In the genomic region with DNA sequence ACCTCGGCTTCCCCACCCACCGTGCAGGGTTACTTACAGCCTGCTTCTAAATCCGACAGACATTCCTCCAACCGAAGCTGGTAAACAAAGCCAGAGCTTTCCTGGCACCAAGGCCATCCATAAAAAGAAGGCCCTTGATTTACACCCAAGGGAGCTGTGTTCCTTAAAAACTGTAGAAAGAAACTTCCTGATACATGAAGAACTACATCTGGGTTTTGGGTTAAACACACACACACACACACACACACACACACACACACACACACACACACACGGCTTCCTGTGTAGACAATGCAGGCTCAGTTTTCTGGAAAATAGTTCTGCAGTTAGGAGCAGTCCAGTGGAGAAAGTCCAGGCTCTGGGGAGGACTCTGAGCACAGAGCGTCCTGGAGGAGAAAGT, we compare ENCODE assay signal across 10 mouse cellular contexts.
DNase-seq lines count a peak whose midpoint lies in the region; ATAC-seq lines count a peak whose summit lies in the region.
"Had no signal": no experiment of that assay in that cellular context is flagged by ENCODE, and none has a peak within 500 bp of the region (broad histone marks: within the 10 kb centered on the region; RNA-seq: fewer than 3 reads in every experiment).

No protein-coding gene starts in this region.

- no peak overlapping the region for H3K9ac ChIP-seq in neural tube, embryonic 13.5 days
- H3K9ac ChIP-seq in heart, embryonic 15.5 days = no peak overlapping the region
- no peak overlapping the region for H3K9ac ChIP-seq in midbrain, embryonic 14.5 days (replicated peaks; ENCODE audit: low read length)
- H3K9ac ChIP-seq: hindbrain, embryonic 13.5 days; neural tube, embryonic 12.5 days had no signal

- no peaks in the 10 kb centered on the region for H3K36me3 ChIP-seq in neural tube, embryonic 13.5 days
- no peaks in the 10 kb centered on the region for H3K36me3 ChIP-seq in heart, embryonic 15.5 days
- no peaks in the 10 kb centered on the region for H3K36me3 ChIP-seq in midbrain, embryonic 14.5 days (ENCODE audit: control insufficient read depth, insufficient read depth, low read length)
- H3K36me3 ChIP-seq: hindbrain, embryonic 13.5 days; neural tube, embryonic 12.5 days had no signal

- H3K27me3 ChIP-seq in neural tube, embryonic 13.5 days = peaks cover 37% of the 10 kb centered on the region
- H3K27me3 ChIP-seq in heart, embryonic 15.5 days = peaks cover 80% of the 10 kb centered on the region
- H3K27me3 ChIP-seq in midbrain, embryonic 14.5 days (ENCODE audit: control insufficient read depth, insufficient read depth, low read length) = no peaks in the 10 kb centered on the region

- H3K4me2 ChIP-seq in neural tube, embryonic 13.5 days = no peak overlapping the region
- no peak overlapping the region for H3K4me2 ChIP-seq in heart, embryonic 15.5 days
- no peak overlapping the region for H3K4me2 ChIP-seq in midbrain, embryonic 14.5 days (ENCODE audit: low read length)
- H3K4me2 ChIP-seq: hindbrain, embryonic 13.5 days; neural tube, embryonic 12.5 days had no signal

- no peak overlapping the region for H3K4me3 ChIP-seq in neural tube, embryonic 13.5 days
- H3K4me3 ChIP-seq in heart, embryonic 15.5 days = no peak overlapping the region
- H3K4me3 ChIP-seq in midbrain, embryonic 14.5 days (replicated peaks; ENCODE audit: low read depth, low read length) = no peak overlapping the region
- H3K4me3 ChIP-seq: hindbrain, embryonic 13.5 days; neural tube, embryonic 12.5 days had no signal

- no peak for ATAC-seq in neural tube, embryonic 13.5 days (ENCODE audit: low read depth)
- ATAC-seq in heart, embryonic 15.5 days (replicated peaks; ENCODE audit: insufficient number of reproducible peaks, insufficient read depth, low FRiP score, low read depth) = peak; percentile 58; the same call in 1 of the 2 replicates
- no peak for ATAC-seq in midbrain, embryonic 14.5 days (ENCODE audit: low FRiP score, low TSS enrichment)

- H3K9me3 ChIP-seq in neural tube, embryonic 13.5 days = no peaks in the 10 kb centered on the region
- H3K9me3 ChIP-seq in heart, embryonic 15.5 days (replicated peaks) = no peaks in the 10 kb centered on the region
- no peaks in the 10 kb centered on the region for H3K9me3 ChIP-seq in midbrain, embryonic 14.5 days (ENCODE audit: control insufficient read depth, low read length)
- H3K9me3 ChIP-seq: hindbrain, embryonic 13.5 days; neural tube, embryonic 12.5 days had no signal

- H3K4me1 ChIP-seq in neural tube, embryonic 13.5 days (replicated peaks) = peaks cover 31% of the 10 kb centered on the region
- H3K4me1 ChIP-seq in heart, embryonic 15.5 days (replicated peaks) = peaks cover 9% of the 10 kb centered on the region; the same call in 1 of the 2 replicates
- peaks cover 16% of the 10 kb centered on the region for H3K4me1 ChIP-seq in midbrain, embryonic 14.5 days (ENCODE audit: control insufficient read depth, insufficient read depth, low read length)

- 0 out of 2 replicates have a peak overlapping the region, but pooled peaks have one; percentile 33 for H3K27ac ChIP-seq in neural tube, embryonic 13.5 days (replicated peaks)
- peak overlapping the region; percentile 44; the same call in 1 of the 2 replicates for H3K27ac ChIP-seq in heart, embryonic 15.5 days
- H3K27ac ChIP-seq in midbrain, embryonic 14.5 days (replicated peaks; ENCODE audit: low read depth, low read length) = no peak overlapping the region
- H3K27ac ChIP-seq: neural tube, embryonic 12.5 days had no signal

- no peak for DNase-seq in neural tube, embryonic 10.5 days (ENCODE audit: extremely low spot score, low spot score)
- peak; percentile 52 to 54 for DNase-seq in kidney, postnatal 4 days
- DNase-seq in thymus, postnatal 14 days = peak; percentile 41
- DNase-seq in urinary bladder, adult 2 months (ENCODE audit: low spot score) = no peak
- no peak for DNase-seq in midbrain, embryonic 14.5 days
- no peak for DNase-seq in cerebellum, postnatal 14 days

- 41% methylated on average over 6 of the region's 6 CpGs for WGBS in neural tube, embryonic 13.5 days
- 43% methylated on average over 6 of the region's 6 CpGs for WGBS in heart, embryonic 15.5 days
- WGBS in midbrain, embryonic 14.5 days = 69% methylated on average over 6 of the region's 6 CpGs

Comparison
In these comparisons a context has a peak if more than half of its experiments do, and no peak if none do; other contexts are left out.
1. DNase-seq: peak in kidney, postnatal 4 days (2 of 2) and thymus, postnatal 14 days (single experiment); none in neural tube, embryonic 10.5 days (single experiment), urinary bladder, adult 2 months (single experiment), midbrain, embryonic 14.5 days (single experiment) and cerebellum, postnatal 14 days (0 of 2).